Mouse (Mus musculus): Measurements from ENCODE around the gene Diexf.

The Diexf gene

GRCm38 (mm10) chr1:193085541-193086020 is 44.5 kb downstream of the Diexf start:
- DNase-seq, result no peak

GRCm38 (mm10) chr1:193084016-193084415 is 46.1 kb downstream of the Diexf start:
- DNase-seq, result no peak

- no peak for DNase-seq
These were observed 47.0 kb downstream of the Diexf start for GRCm38 (mm10) chr1:193083051-193083450.

GRCm38 (mm10) chr1:193082311-193082921 is 47.7 kb downstream of the Diexf start:
- DNase-seq, result no peak

GRCm38 (mm10) chr1:193062618-193063017 is 67.5 kb downstream of the Diexf start:
- DNase-seq, result no peak

- no peak for DNase-seq
These were observed 69.9 kb downstream of the Diexf start for GRCm38 (mm10) chr1:193060167-193060566.

GRCm38 (mm10) chr1:193059596-193059995 is 70.5 kb downstream of the Diexf start:
- no peak for DNase-seq

DNA sequence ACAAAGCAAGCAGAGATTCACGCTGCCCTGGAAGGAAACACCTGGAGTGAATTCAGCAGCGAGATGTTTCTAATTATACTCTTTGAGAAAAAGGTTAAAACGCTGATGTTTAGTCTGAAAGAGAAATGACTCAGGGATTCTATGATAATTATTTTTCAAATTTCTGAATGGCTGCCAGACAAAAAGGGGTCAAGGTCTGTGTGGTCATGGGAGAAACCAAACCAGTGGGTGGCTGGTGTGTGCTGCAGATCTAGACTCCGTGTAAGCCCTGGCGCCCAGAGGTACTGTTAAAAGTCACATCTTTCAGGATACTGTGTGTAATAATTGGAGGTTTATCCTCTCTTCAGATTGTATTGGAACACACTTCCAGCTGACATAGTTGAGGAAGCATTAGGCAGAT is 75.7 kb downstream of the Diexf start:
- DNase-seq, result no peak

GRCm38 (mm10) chr1:193053065-193053464 is 77.0 kb downstream of the Diexf start:
- DNase-seq, result no peak

DNA sequence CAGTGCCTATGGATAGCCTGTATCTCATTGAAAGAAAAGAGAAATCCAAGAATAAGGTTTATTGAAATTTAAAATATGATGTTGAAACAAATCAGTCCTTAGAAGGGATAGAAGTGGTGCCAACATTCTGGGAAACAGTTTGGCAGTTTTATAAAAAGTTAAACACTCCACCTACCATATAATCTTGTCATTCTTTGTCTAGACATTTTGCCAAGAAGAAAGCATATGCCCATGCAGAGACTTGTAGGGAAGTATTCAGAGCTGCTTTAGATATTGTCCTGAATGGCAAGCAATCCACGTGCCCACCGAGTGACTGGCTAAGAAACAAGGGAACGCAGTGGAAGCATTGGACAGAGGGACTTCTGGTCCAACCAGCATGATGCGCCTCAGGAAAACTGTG is 82.5 kb downstream of the Diexf start:
- DNase-seq, result no peak

DNA sequence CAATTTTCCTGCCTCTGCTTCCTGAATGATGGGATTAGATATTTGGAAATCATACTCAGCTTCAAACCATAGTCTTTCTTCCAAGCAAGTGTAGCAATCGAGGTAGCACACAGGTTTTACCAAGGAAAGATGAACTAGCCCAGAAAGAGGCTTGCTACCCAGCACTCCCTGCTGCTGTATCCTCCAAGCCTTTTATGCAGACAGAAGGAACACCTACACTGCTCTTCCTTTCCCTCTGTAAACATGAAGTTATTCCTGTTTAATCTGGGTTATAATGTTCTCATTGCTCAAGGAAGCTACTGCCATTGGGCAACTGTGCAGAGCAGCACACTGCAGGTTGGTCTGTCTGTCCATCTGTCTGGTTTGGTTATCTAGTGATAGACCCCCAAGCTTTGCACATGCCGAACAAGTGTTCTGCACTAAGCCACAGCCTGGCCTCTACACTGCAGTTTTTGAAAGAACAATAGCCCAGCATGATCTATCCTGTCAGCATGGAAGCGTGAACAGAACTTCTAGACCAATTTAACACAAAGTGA is 87.2 kb downstream of the Diexf start:
- no peak for DNase-seq

All from kidney, postnatal 10 days (tissue).